12 mouse cellular contexts compared by ENCODE assay signal in the genomic region with DNA sequence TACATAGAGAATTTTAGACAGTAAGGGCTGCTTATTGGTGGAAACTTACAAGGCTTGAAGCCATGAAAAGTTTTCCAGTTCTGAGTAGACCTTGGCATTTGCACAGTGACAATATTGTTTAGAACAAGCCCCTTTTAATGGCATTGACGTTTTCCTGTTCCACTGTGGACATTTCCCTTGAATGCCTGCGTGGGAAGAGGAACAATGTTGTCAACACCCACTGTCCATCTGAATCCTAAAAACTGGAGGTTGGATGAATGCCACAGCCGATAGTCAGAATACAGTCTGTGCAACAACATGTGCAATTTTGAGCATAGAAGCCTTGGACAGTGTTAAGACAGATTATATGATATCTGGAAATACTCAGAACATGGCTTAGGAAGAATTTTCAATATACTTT.
DNase-seq lines count a peak whose midpoint lies in the region; ATAC-seq lines count a peak whose summit lies in the region.
"Had no signal": no experiment of that assay in that cellular context is flagged by ENCODE, and none has a peak within 500 bp of the region (broad histone marks: within the 10 kb centered on the region; RNA-seq: fewer than 3 reads in every experiment).

No protein-coding gene starts in this region.

- H3K9me3 ChIP-seq in heart, embryonic 11.5 days (replicated peaks; ENCODE audit: control insufficient read depth, low read length), result no peaks in the 10 kb centered on the region
- no peaks in the 10 kb centered on the region for H3K9me3 ChIP-seq in forebrain, embryonic 15.5 days
- H3K9me3 ChIP-seq: kidney, embryonic 15.5 days; limb, embryonic 15.5 days had no signal

- no peak overlapping the region for H3K9ac ChIP-seq in heart, embryonic 11.5 days (ENCODE audit: low read depth, low read length)
- H3K9ac ChIP-seq in forebrain, embryonic 15.5 days (replicated peaks), result no peak overlapping the region
- H3K9ac ChIP-seq: kidney, embryonic 15.5 days; limb, embryonic 15.5 days had no signal

- H3K27me3 ChIP-seq in heart, embryonic 11.5 days (ENCODE audit: control insufficient read depth, insufficient read depth, low read length), result no peaks in the 10 kb centered on the region
- no peaks in the 10 kb centered on the region for H3K27me3 ChIP-seq in forebrain, embryonic 15.5 days
- H3K27me3 ChIP-seq: kidney, embryonic 15.5 days; limb, embryonic 15.5 days had no signal

- H3K36me3 ChIP-seq in heart, embryonic 11.5 days (ENCODE audit: control insufficient read depth, insufficient read depth, low read length), result no peaks in the 10 kb centered on the region
- H3K36me3 ChIP-seq in forebrain, embryonic 15.5 days, result no peaks in the 10 kb centered on the region
- H3K36me3 ChIP-seq: kidney, embryonic 15.5 days; limb, embryonic 15.5 days had no signal

- H3K4me2 ChIP-seq in heart, embryonic 11.5 days, result no peak overlapping the region
- no peak overlapping the region for H3K4me2 ChIP-seq in forebrain, embryonic 15.5 days (replicated peaks)
- H3K4me2 ChIP-seq: kidney, embryonic 15.5 days; limb, embryonic 15.5 days had no signal

- peak; percentile 48 for DNase-seq in adrenal gland, postnatal 10 days
- DNase-seq in adrenal gland, adult 2 months, result no peak
- peak; percentile 44 to 45 for DNase-seq in left cerebral cortex, postnatal 14 days (ENCODE audit: low spot score in 2 of 2)
- no peak for DNase-seq in left cerebral cortex, postnatal 10 days (ENCODE audit: extremely low spot score in 1 of 2, low spot score in 2 of 2)
- peak; percentile 31 for DNase-seq in layer of hippocampus, adult 9-10 months (ENCODE audit: low spot score)
- DNase-seq in neural tube, embryonic 10.5 days (ENCODE audit: extremely low spot score, low spot score), result no peak
- DNase-seq: thymus, postnatal 4 days had no signal

- intact Hi-C loops in left cerebral cortex, postnatal 14 days (cut with DNase I), result no loop called here
- intact Hi-C loops in left cerebral cortex, postnatal 10 days (cut with DNase I), result no loop called here

- H3K27ac ChIP-seq in heart, embryonic 11.5 days (ENCODE audit: low read depth, low read length), result 0 out of 2 replicates have a peak overlapping the region, but pooled peaks have one; percentile 1
- no peak overlapping the region for H3K27ac ChIP-seq in forebrain, embryonic 15.5 days (replicated peaks)

- 40% methylated on average over 3 of the region's 3 CpGs for WGBS in heart, embryonic 11.5 days (ENCODE audit: insufficient replicate concordance)
- 51% methylated on average over 3 of the region's 3 CpGs for WGBS in forebrain, embryonic 15.5 days

- peaks cover 13% of the 10 kb centered on the region; the same call in 1 of the 2 replicates for H3K4me1 ChIP-seq in heart, embryonic 11.5 days (ENCODE audit: control insufficient read depth, insufficient read depth, low read length)
- no peaks in the 10 kb centered on the region for H3K4me1 ChIP-seq in forebrain, embryonic 15.5 days
- H3K4me1 ChIP-seq: limb, embryonic 15.5 days had no signal

- H3K4me3 ChIP-seq in heart, embryonic 11.5 days (ENCODE audit: low read depth, low read length), result no peak overlapping the region
- H3K4me3 ChIP-seq in forebrain, embryonic 15.5 days, result no peak overlapping the region
- H3K4me3 ChIP-seq: kidney, embryonic 15.5 days; limb, embryonic 15.5 days; myocyte had no signal

- ATAC-seq in heart, embryonic 11.5 days (replicated peaks; ENCODE audit: insufficient number of reproducible peaks, low FRiP score, low TSS enrichment), result no peak
- ATAC-seq in forebrain, embryonic 15.5 days (replicated peaks), result no peak

Comparison
In these comparisons a context has a peak if more than half of its experiments do, and no peak if none do; other contexts are left out.
1. DNase-seq: peak in adrenal gland, postnatal 10 days (single experiment), left cerebral cortex, postnatal 14 days (2 of 2) and layer of hippocampus, adult 9-10 months (single experiment); none in adrenal gland, adult 2 months (single experiment), left cerebral cortex, postnatal 10 days (0 of 2) and neural tube, embryonic 10.5 days (single experiment).